Comparison of ENCODE assay signal across 10 mouse cellular contexts in genomic region chr10:66865010-66865582, GRCm38 (mm10).
A peak's percentile ranks its signal among the peaks of the same experiment; 100 is the strongest.
DNase-seq lines count a peak whose midpoint lies in the region; ATAC-seq and TF ChIP-seq lines count a peak whose summit lies in the region.
"Had no signal": no experiment of that assay in that cellular context is flagged by ENCODE, and none has a peak within 500 bp of the region (broad histone marks: within the 10 kb centered on the region; RNA-seq: fewer than 3 reads in every experiment).

No protein-coding gene starts in this region.

- no peak overlapping the region for H3K4me2 ChIP-seq in lung, postnatal 0 days (replicated peaks; ENCODE audit: low read depth, low read length)
- no peak overlapping the region for H3K4me2 ChIP-seq in liver, embryonic 12.5 days

- no peak for TF ChIP-seq EP300 in lung, postnatal 0 days (IDR thresholded peaks at IDR 0.05)

- H3K27ac ChIP-seq in lung, postnatal 0 days (ENCODE audit: low read length), result peak overlapping the region; percentile 2; the same call in 1 of the 2 replicates
- H3K27ac ChIP-seq in liver, embryonic 12.5 days, result peak overlapping the region; percentile 28; the same call in 1 of the 2 replicates
- H3K27ac ChIP-seq: midbrain, embryonic 10.5 days had no signal

- peak; percentile 37 for ATAC-seq in lung, postnatal 0 days
- no peak for ATAC-seq in liver, embryonic 12.5 days
- no peak for ATAC-seq in megakaryocyte progenitor cell, adult 5-6 weeks (replicated peaks; ENCODE audit: poor library complexity)

- H3K4me1 ChIP-seq in lung, postnatal 0 days (ENCODE audit: insufficient read depth, low read depth, low read length), result no peaks in the 10 kb centered on the region
- H3K4me1 ChIP-seq in liver, embryonic 12.5 days, result no peaks in the 10 kb centered on the region
- H3K4me1 ChIP-seq: midbrain, embryonic 10.5 days had no signal

- whole genome bisulfite sequencing in lung, postnatal 0 days, result 58% methylated on average over 10 of the region's 10 CpGs
- WGBS in liver, embryonic 12.5 days (ENCODE audit: insufficient replicate concordance), result 43% methylated on average over 10 of the region's 10 CpGs

- no peak for TF ChIP-seq CTCF in lung, postnatal 0 days (IDR thresholded peaks at IDR 0.05)

- peak; percentile 8 to 37 for DNase-seq in adrenal gland, adult (ENCODE audit: inconsistent age in 2 of 2, low spot score in 1 of 2)
- DNase-seq in adrenal gland, adult 18-20 months (ENCODE audit: low spot score in 2 of 2), result no peak
- no peak for DNase-seq in lung, postnatal 0 days (ENCODE audit: low spot score)
- DNase-seq in lung, postnatal 25 days (ENCODE audit: low spot score), result no peak
- peak; percentile 17 for DNase-seq in thymus, postnatal 4 days
- DNase-seq in ovary, postnatal 10 days (ENCODE audit: low spot score), result no peak
- DNase-seq: left cerebral cortex, postnatal 4 days had no signal

- no peaks in the 10 kb centered on the region for H3K9me3 ChIP-seq in lung, postnatal 0 days (ENCODE audit: low read length)
- no peaks in the 10 kb centered on the region for H3K9me3 ChIP-seq in liver, embryonic 12.5 days (replicated peaks)
- H3K9me3 ChIP-seq: midbrain, embryonic 10.5 days had no signal

- no peak overlapping the region for H3K9ac ChIP-seq in lung, postnatal 0 days (replicated peaks; ENCODE audit: low read depth)
- no peak overlapping the region for H3K9ac ChIP-seq in liver, embryonic 12.5 days

- H3K27me3 ChIP-seq in lung, postnatal 0 days (replicated peaks; ENCODE audit: insufficient read depth, low read length), result no peaks in the 10 kb centered on the region
- H3K27me3 ChIP-seq in liver, embryonic 12.5 days (replicated peaks), result no peaks in the 10 kb centered on the region

- no peaks in the 10 kb centered on the region for H3K36me3 ChIP-seq in lung, postnatal 0 days (ENCODE audit: insufficient read depth, low read length)
- H3K36me3 ChIP-seq in liver, embryonic 12.5 days, result no peaks in the 10 kb centered on the region
- H3K36me3 ChIP-seq: midbrain, embryonic 10.5 days had no signal

- no peak overlapping the region for H3K4me3 ChIP-seq in lung, postnatal 0 days (ENCODE audit: low read depth, low read length)
- no peak overlapping the region for H3K4me3 ChIP-seq in liver, embryonic 12.5 days
- H3K4me3 ChIP-seq: midbrain, embryonic 10.5 days had no signal

Comparison
In these comparisons a context has a peak if more than half of its experiments do, and no peak if none do; other contexts are left out.
1. DNase-seq: peak in adrenal gland, adult (2 of 2) and thymus, postnatal 4 days (single experiment); none in adrenal gland, adult 18-20 months (0 of 2), lung, postnatal 0 days (single experiment), lung, postnatal 25 days (single experiment) and ovary, postnatal 10 days (single experiment).